Mouse (Mus musculus): Measurements from ENCODE around the gene Grik1. TPM values are rescaled to one million over a fixed set of nuclear protein-coding genes. Genes with fewer than 3 reads are reported as not detected.

The Grik1 gene
- polyA plus RNA-seq, 1 experiment, result not detected

- Histone ChIP-seq H3K36me3 (ENCODE audit: control insufficient read depth, insufficient read depth) (no peaks in the 10 kb centered on the region), H3K4me3 (ENCODE audit: insufficient read depth, poor library complexity, severe bottlenecking) (no peak overlapping the region), H3K27me3 (ENCODE audit: control insufficient read depth, insufficient read depth, insufficient read length) (no peaks in the 10 kb centered on the region), H3ac (ENCODE audit: control insufficient read depth, insufficient read length, low read depth) (no peak overlapping the region), H3K79me3 (ENCODE audit: low read depth) (no peaks in the 10 kb centered on the region), H3K79me2 (ENCODE audit: control insufficient read depth, insufficient read depth) (no peaks in the 10 kb centered on the region)
- no peak for TF ChIP-seq MYOD1 (IDR thresholded peaks at IDR 0.05; ENCODE audit: control insufficient read depth, insufficient read length, low read depth)
- no peak for TF ChIP-seq CEBPB (IDR thresholded peaks at IDR 0.05; ENCODE audit: low read depth)
- no peak for TF ChIP-seq MYOG (IDR thresholded peaks at IDR 0.05; ENCODE audit: control insufficient read depth, extremely low read depth, insufficient read length)
- TF ChIP-seq USF1 (IDR thresholded peaks at IDR 0.05; ENCODE audit: low read depth), result no peak
- TF ChIP-seq MAX (IDR thresholded peaks at IDR 0.05), result no peak
- no peak for TF ChIP-seq CTCF (IDR thresholded peaks at IDR 0.05; ENCODE audit: control insufficient read depth, insufficient read depth, insufficient read length)
- no peak for TF ChIP-seq FOSL1 (IDR thresholded peaks at IDR 0.05; ENCODE audit: insufficient read depth, low read length, poor library complexity, severe bottlenecking)
These were observed 341.9 kb downstream of the Grik1 start for GRCm38 (mm10) chr16:87948122-87948521.

GRCm38 (mm10) chr16:87944318-87944717, 345.7 kb downstream of the Grik1 start:
- H3K79me3 ChIP-seq (ENCODE audit: low read depth), result no peaks in the 10 kb centered on the region
- no peaks in the 10 kb centered on the region for H3K79me2 ChIP-seq (ENCODE audit: control insufficient read depth, insufficient read depth)
- no peaks in the 10 kb centered on the region for H3K36me3 ChIP-seq (ENCODE audit: control insufficient read depth, insufficient read depth)
- no peak overlapping the region for H3ac ChIP-seq (ENCODE audit: control insufficient read depth, insufficient read length, low read depth)
- no peaks in the 10 kb centered on the region for H3K27me3 ChIP-seq (ENCODE audit: control insufficient read depth, insufficient read depth, insufficient read length)
- TF ChIP-seq USF1 (IDR thresholded peaks at IDR 0.05; ENCODE audit: low read depth), result no peak
- TF ChIP-seq MAX (IDR thresholded peaks at IDR 0.05), result no peak
- no peak for TF ChIP-seq CTCF (IDR thresholded peaks at IDR 0.05; ENCODE audit: control insufficient read depth, insufficient read depth, insufficient read length)
- no peak for TF ChIP-seq FOSL1 (IDR thresholded peaks at IDR 0.05; ENCODE audit: insufficient read depth, low read length, poor library complexity, severe bottlenecking)
- no peak for TF ChIP-seq MYOD1 (IDR thresholded peaks at IDR 0.05; ENCODE audit: control insufficient read depth, insufficient read length, low read depth)
- no peak for TF ChIP-seq CEBPB (IDR thresholded peaks at IDR 0.05; ENCODE audit: low read depth)
- no peak for TF ChIP-seq MYOG (IDR thresholded peaks at IDR 0.05; ENCODE audit: control insufficient read depth, extremely low read depth, insufficient read length)
- no peak overlapping the region for H3K4me3 ChIP-seq (ENCODE audit: insufficient read depth, poor library complexity, severe bottlenecking)

- no peak overlapping the region for H3ac ChIP-seq (ENCODE audit: control insufficient read depth, insufficient read length, low read depth)
- no peaks in the 10 kb centered on the region for H3K36me3 ChIP-seq (ENCODE audit: control insufficient read depth, insufficient read depth)
- no peaks in the 10 kb centered on the region for H3K27me3 ChIP-seq (ENCODE audit: control insufficient read depth, insufficient read depth, insufficient read length)
- no peaks in the 10 kb centered on the region for H3K79me2 ChIP-seq (ENCODE audit: control insufficient read depth, insufficient read depth)
- H3K4me3 ChIP-seq (ENCODE audit: insufficient read depth, poor library complexity, severe bottlenecking), result no peak overlapping the region
- H3K79me3 ChIP-seq (ENCODE audit: low read depth), result no peaks in the 10 kb centered on the region
- TF ChIP-seq USF1 (IDR thresholded peaks at IDR 0.05; ENCODE audit: low read depth), result no peak
- no peak for TF ChIP-seq MAX (IDR thresholded peaks at IDR 0.05)
- no peak for TF ChIP-seq MYOG (IDR thresholded peaks at IDR 0.05; ENCODE audit: control insufficient read depth, extremely low read depth, insufficient read length)
- TF ChIP-seq CTCF (IDR thresholded peaks at IDR 0.05; ENCODE audit: control insufficient read depth, insufficient read depth, insufficient read length), result no peak
- no peak for TF ChIP-seq FOSL1 (IDR thresholded peaks at IDR 0.05; ENCODE audit: insufficient read depth, low read length, poor library complexity, severe bottlenecking)
- no peak for TF ChIP-seq MYOD1 (IDR thresholded peaks at IDR 0.05; ENCODE audit: control insufficient read depth, insufficient read length, low read depth)
- TF ChIP-seq CEBPB (IDR thresholded peaks at IDR 0.05; ENCODE audit: low read depth), result no peak
These were observed 347.8 kb downstream of the Grik1 start for GRCm38 (mm10) chr16:87942103-87942865.

- Histone ChIP-seq H3K27me3 (ENCODE audit: control insufficient read depth, insufficient read depth, insufficient read length) (no peaks in the 10 kb centered on the region), H3ac (ENCODE audit: control insufficient read depth, insufficient read length, low read depth) (no peak overlapping the region), H3K4me3 (ENCODE audit: insufficient read depth, poor library complexity, severe bottlenecking) (no peak overlapping the region), H3K79me3 (ENCODE audit: low read depth) (no peaks in the 10 kb centered on the region), H3K36me3 (ENCODE audit: control insufficient read depth, insufficient read depth) (no peaks in the 10 kb centered on the region), H3K79me2 (ENCODE audit: control insufficient read depth, insufficient read depth) (no peaks in the 10 kb centered on the region)
- TF ChIP-seq CEBPB (IDR thresholded peaks at IDR 0.05; ENCODE audit: low read depth), result no peak
- no peak for TF ChIP-seq MYOD1 (IDR thresholded peaks at IDR 0.05; ENCODE audit: control insufficient read depth, insufficient read length, low read depth)
- no peak for TF ChIP-seq FOSL1 (IDR thresholded peaks at IDR 0.05; ENCODE audit: insufficient read depth, low read length, poor library complexity, severe bottlenecking)
- no peak for TF ChIP-seq CTCF (IDR thresholded peaks at IDR 0.05; ENCODE audit: control insufficient read depth, insufficient read depth, insufficient read length)
- TF ChIP-seq USF1 (IDR thresholded peaks at IDR 0.05; ENCODE audit: low read depth), result no peak
- TF ChIP-seq MAX (IDR thresholded peaks at IDR 0.05), result no peak
- TF ChIP-seq MYOG (IDR thresholded peaks at IDR 0.05; ENCODE audit: control insufficient read depth, extremely low read depth, insufficient read length), result no peak
These were observed 355.4 kb downstream of the Grik1 start for GRCm38 (mm10) chr16:87934685-87935084.

- no peaks in the 10 kb centered on the region for H3K79me3 ChIP-seq (ENCODE audit: low read depth)
- TF ChIP-seq MAX (IDR thresholded peaks at IDR 0.05) (no peak), USF1 (IDR thresholded peaks at IDR 0.05; ENCODE audit: low read depth) (no peak), MYOD1 (IDR thresholded peaks at IDR 0.05; ENCODE audit: control insufficient read depth, insufficient read length, low read depth) (no peak), CEBPB (IDR thresholded peaks at IDR 0.05; ENCODE audit: low read depth) (no peak)
- no peaks in the 10 kb centered on the region for H3K79me2 ChIP-seq (ENCODE audit: control insufficient read depth, insufficient read depth)
- no peak overlapping the region for H3K4me3 ChIP-seq (ENCODE audit: insufficient read depth, poor library complexity, severe bottlenecking)
- no peaks in the 10 kb centered on the region for H3K36me3 ChIP-seq (ENCODE audit: control insufficient read depth, insufficient read depth)
- no peak overlapping the region for H3ac ChIP-seq (ENCODE audit: control insufficient read depth, insufficient read length, low read depth)
- H3K27me3 ChIP-seq (ENCODE audit: control insufficient read depth, insufficient read depth, insufficient read length), result no peaks in the 10 kb centered on the region
These were observed 358.7 kb downstream of the Grik1 start for GRCm38 (mm10) chr16:87931358-87931757.
